Mouse (Mus musculus) Patski (cell line): ENCODE data around the gene Gm21190. TPM values are rescaled to one million over a fixed set of nuclear protein-coding genes. Genes with fewer than 3 reads are reported as not detected.

ENCODE experiments used
- polyA plus RNA-seq: library from polyadenylated mRNA; unstranded; gene quantifications from one replicate; pipeline ENCODE4 v1.2.3, GENCODE M21; 2021

Gene Gm21190
- polyA plus RNA-seq, 1 experiment from 2014 or later: not detected

Other genes starting within 250 kb of the Gm21190 start
- gene Gm21149, start 52.7 kb downstream of the Gm21190 start, polyA plus RNA-seq: not detected
- not detected for gene Gm21083, start 48.1 kb upstream of the Gm21190 start, polyA plus RNA-seq
- not detected for gene Speer4d, start 89.8 kb upstream of the Gm21190 start, polyA plus RNA-seq
- not detected for gene 4930572O03Rik, start 127.8 kb upstream of the Gm21190 start, polyA plus RNA-seq
- gene Speer4c, start 185.0 kb upstream of the Gm21190 start, polyA plus RNA-seq: not detected